Mouse (Mus musculus): ENCODE data around the gene Mapt. TPM values are rescaled to one million over a fixed set of nuclear protein-coding genes. Genes with fewer than 3 reads are reported as not detected.

Gene Mapt
- polyA plus RNA-seq (2016; fragmentation: Nextera tagmentation; extraction: Ambion mirVana) = 10.7 and 14.7 TPM in 2 replicates

DNA sequence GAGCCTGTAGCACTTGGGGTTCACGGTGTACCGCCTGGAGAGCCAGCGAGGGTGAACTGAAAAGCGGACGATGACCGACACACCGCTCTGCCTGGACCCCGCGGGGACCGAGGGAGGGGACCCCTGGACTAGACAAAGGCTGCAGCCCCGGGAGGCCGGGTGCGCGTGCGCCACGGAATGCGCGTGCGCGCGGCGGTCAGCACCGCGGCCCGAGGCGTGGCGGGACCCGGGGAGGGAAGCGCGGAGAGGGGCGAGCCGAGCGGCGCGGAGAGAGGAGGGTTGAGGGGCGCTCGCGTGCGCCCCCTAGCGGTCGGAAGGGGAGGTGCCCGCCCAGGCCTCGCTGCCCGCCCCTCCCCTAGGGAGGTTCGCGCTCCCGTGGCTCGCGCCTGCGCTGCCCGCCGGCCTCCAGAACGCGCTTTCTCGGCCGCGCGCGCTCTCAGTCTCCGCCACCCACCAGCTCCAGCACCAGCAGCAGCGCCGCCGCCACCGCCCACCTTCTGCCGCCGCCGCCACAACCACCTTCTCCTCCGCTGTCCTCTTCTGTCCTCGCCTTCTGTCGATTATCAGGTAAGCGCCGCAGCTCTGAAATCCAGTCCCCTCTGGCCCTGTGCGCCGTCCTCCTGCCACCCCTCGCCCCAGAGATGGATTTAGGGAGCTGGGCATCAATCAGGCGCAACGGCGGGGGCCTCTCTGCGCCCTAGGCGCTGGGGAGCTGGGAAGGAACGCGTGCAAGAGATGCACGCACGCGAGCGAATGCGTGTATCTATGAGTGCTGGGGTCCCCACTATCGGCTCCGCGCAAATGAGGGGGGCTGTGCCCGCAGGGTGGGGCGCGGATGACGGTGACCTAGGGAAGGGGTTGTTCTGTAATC, at the start of gene Mapt:
Gene Mapt (plus strand): TSS at position 350 of the 871 bp plus-strand sequence.
- H3K36me3 ChIP-seq (replicated peaks) = no peaks in the 10 kb centered on the region
- peak; percentile 94 for DNase-seq (ENCODE audit: low spot score)
- peak within 1 kb of the TSS; percentile 88 for H3K27ac ChIP-seq (replicated peaks)
- under 1% methylated on average over 93 of the region's 94 CpGs for WGBS
- peaks cover 70% of the 10 kb centered on the region for H3K27me3 ChIP-seq (replicated peaks; ENCODE audit: low read depth, poor library complexity, severe bottlenecking)
- peak within 1 kb of the TSS; percentile 68 for H3K4me3 ChIP-seq
- H3K9me3 ChIP-seq = no peaks in the 10 kb centered on the region
- H3K4me1 ChIP-seq = peaks cover 52% of the 10 kb centered on the region

DNA sequence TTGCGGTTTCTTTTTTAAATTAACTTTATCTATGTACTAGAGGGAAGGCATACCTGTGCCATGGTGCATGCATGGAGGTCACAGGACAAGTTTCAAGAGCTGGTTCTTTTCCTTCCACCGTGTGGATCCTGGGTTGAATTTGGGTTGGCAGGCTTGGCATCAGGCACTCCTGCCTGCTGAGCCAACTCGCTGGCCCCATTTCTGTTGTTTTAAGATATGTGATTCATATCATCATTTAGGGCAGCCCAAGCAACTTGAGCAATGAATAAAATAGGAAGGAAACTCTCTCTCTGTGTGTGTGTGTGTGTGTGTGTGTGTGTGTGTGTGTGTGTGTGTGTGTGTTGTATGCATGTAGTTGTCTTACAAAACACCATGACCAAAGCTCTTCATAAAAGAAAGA, 49.0 kb upstream of the Mapt start:
- WGBS = 87% methylated on average over 3 of the region's 3 CpGs
- Histone ChIP-seq H3K9me3 (no peaks in the 10 kb centered on the region), H3K27me3 (replicated peaks; ENCODE audit: low read depth, poor library complexity, severe bottlenecking) (no peaks in the 10 kb centered on the region), H3K4me1 (peaks cover 5% of the 10 kb centered on the region), H3K36me3 (replicated peaks) (no peaks in the 10 kb centered on the region), H3K4me3 (no peak overlapping the region), H3K27ac (replicated peaks) (no peak overlapping the region)
- no peak for DNase-seq (ENCODE audit: low spot score)

DNA sequence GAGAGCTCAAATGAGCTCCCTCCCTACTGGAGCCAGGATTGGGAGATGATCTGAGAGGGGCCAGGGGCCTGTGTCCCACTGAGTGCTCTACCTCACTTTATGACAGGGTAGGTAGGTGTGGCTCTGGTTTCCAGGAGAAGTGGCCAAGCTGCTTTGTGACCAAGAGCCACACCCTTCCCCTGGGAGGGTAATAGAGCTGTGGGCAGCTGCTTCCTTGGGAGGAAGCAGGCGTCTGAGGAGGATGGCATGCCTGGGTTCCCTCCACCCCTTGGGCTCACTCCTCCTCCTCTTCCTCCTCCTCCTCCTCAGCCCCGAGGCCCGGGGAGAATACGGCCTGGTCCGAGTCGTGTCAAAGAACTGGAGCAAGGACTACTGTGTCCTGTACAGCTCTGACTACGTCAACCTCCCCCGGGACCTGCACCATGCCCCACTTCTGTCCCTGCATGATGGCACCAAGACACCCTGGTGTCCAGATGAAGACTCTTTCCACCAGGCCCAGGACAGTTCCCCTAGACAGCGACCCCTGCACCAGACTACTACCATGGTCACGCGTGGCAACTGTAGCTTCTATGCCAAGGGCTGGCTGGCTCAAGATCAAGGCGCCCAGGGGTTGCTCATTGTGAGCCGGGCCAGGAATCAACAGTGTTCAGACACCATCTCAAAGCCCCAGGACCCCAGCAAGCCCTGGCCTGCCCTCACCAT, 44.9 kb upstream of the Mapt start, which contains the start of gene Sppl2c:
Gene Sppl2c (plus strand): TSS at position 193 of the 702 bp plus-strand sequence.
- H3K27me3 ChIP-seq (replicated peaks; ENCODE audit: low read depth, poor library complexity, severe bottlenecking) = no peaks in the 10 kb centered on the region
- no peak for DNase-seq (ENCODE audit: low spot score)
- H3K27ac ChIP-seq (replicated peaks) = no peak within 1 kb of the TSS

DNA sequence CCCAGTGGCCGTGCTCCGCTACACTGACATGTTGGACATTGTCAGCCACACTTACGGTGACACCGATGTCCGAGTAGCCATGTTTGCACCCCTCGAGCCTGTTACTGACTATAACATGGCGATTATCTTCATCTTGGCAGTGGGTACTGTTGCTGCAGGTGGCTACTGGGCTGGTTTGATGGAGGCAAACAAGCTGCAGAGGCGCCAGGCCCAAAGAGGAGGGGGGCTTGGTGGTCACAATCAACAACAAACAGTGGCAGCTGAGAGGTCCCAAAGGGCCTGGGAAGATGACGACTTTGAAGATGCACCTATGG, 44.4 kb upstream of the Mapt start:
- no peak for DNase-seq (ENCODE audit: low spot score)
- WGBS = 97% methylated on average over 9 of the region's 9 CpGs
- no peak overlapping the region for H3K4me3 ChIP-seq
- no peaks in the 10 kb centered on the region for H3K9me3 ChIP-seq
- no peak overlapping the region for H3K27ac ChIP-seq (replicated peaks)
- H3K4me1 ChIP-seq = no peaks in the 10 kb centered on the region
- H3K27me3 ChIP-seq (replicated peaks; ENCODE audit: low read depth, poor library complexity, severe bottlenecking) = no peaks in the 10 kb centered on the region
- no peaks in the 10 kb centered on the region for H3K36me3 ChIP-seq (replicated peaks)

More for the DNA sequence above, 44.9 kb upstream of the Mapt start, which contains the start of gene Sppl2c:
- Histone ChIP-seq H3K4me1 (no peaks in the 10 kb centered on the region), H3K9me3 (no peaks in the 10 kb centered on the region), H3K4me3 (no peak within 1 kb of the TSS), H3K36me3 (replicated peaks) (no peaks in the 10 kb centered on the region)
- WGBS = 85% methylated on average over 13 of the region's 13 CpGs

DNA sequence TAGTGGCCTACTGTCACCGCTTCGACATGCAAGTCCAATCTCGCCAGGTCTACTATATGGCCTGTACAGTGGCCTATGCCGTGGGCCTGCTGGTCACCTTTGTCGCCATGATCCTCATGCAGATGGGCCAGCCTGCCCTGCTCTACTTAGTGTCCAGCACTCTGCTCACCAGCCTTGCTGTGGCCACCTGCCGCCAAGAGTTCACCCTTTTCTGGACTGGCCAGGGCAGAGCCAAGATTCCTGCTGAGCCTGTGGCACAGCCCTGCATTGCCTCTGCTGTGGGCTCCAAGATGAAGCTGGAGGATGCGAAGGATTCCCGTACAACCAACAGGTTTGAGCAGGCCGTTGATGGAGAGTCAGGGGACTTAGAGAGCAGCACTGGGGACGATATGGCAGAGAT, 43.4 kb upstream of the Mapt start:
- H3K36me3 ChIP-seq (replicated peaks) = no peaks in the 10 kb centered on the region
- H3K27ac ChIP-seq (replicated peaks) = no peak overlapping the region
- 94% methylated on average over 10 of the region's 10 CpGs for WGBS
- no peak overlapping the region for H3K4me3 ChIP-seq
- no peaks in the 10 kb centered on the region for H3K27me3 ChIP-seq (replicated peaks; ENCODE audit: low read depth, poor library complexity, severe bottlenecking)
- no peaks in the 10 kb centered on the region for H3K9me3 ChIP-seq
- no peak for DNase-seq (ENCODE audit: low spot score)
- H3K4me1 ChIP-seq = no peaks in the 10 kb centered on the region

DNA sequence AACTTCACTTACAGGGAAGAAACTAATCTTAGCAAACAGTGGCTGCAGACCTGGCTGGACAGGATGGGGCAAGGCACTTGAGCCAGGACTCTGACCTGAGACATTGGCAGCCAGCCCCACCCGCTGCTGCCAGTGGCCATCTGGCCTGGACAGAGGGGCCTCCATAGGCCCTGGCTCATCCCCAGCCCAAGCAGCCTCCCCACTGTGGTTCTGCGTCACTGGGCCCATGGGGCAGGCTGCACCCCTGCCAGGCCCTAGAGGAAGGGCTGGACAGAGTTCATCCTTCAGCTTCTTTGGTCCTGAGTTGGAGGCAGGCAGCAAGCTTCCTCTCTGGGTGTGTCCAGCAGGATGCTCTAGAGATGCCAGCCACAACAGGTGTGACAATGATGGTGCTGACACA, 41.2 kb upstream of the Mapt start:
- Histone ChIP-seq H3K4me3 (no peak overlapping the region), H3K27ac (replicated peaks) (no peak overlapping the region), H3K9me3 (no peaks in the 10 kb centered on the region), H3K27me3 (replicated peaks; ENCODE audit: low read depth, poor library complexity, severe bottlenecking) (no peaks in the 10 kb centered on the region), H3K36me3 (replicated peaks) (no peaks in the 10 kb centered on the region), H3K4me1 (no peaks in the 10 kb centered on the region)
- no peak for DNase-seq (ENCODE audit: low spot score)
- 79% methylated on average over 2 of the region's 2 CpGs for WGBS

DNA sequence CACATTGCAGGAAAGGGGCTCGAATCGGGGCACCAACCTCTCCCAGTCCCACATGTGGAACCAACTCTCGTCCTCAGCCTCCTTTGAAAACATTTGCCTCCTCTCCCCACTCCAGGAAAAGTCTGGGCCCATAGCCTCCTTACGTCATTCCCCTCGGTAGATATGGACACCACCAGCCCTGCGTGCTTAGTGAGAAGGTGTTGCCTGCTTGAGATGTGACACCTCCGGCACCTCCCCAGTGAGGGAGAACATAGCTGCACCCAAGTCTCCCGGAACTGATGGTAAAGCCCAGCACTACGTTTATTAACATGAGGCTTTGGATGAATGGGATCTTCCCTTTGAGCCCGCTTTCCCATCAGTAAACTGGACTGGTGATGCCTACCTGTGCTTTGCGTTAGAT, 35.8 kb upstream of the Mapt start:
- Histone ChIP-seq H3K4me3 (no peak overlapping the region), H3K27me3 (replicated peaks; ENCODE audit: low read depth, poor library complexity, severe bottlenecking) (peaks cover 17% of the 10 kb centered on the region), H3K36me3 (replicated peaks) (no peaks in the 10 kb centered on the region), H3K4me1 (no peaks in the 10 kb centered on the region), H3K9me3 (no peaks in the 10 kb centered on the region), H3K27ac (replicated peaks) (no peak overlapping the region)
- WGBS = 75% methylated on average over 11 of the region's 11 CpGs
- no peak for DNase-seq (ENCODE audit: low spot score)

DNA sequence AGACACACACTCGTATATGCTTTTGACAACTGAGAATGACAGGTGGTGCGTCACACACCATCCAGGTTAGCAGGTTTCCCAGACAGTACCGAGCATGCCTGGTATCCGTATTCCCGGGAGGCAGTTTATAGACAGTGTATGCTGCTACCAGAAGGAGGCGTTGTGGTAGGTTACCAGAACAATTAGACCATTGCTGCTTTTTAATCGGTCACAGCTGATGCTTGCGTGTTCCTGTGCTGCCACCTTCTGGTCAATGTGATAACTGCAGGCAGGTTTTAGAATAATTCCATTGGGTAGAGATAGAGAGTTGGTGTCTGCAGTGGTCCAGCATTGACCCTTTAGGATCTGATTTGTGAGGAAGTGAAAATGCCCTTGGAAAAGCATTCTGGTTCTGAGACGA, 35.4 kb upstream of the Mapt start:
- Histone ChIP-seq H3K27me3 (replicated peaks; ENCODE audit: low read depth, poor library complexity, severe bottlenecking) (peaks cover 17% of the 10 kb centered on the region), H3K27ac (replicated peaks) (no peak overlapping the region), H3K9me3 (no peaks in the 10 kb centered on the region), H3K36me3 (replicated peaks) (no peaks in the 10 kb centered on the region), H3K4me1 (no peaks in the 10 kb centered on the region), H3K4me3 (no peak overlapping the region)
- WGBS = 8% methylated on average over 9 of the region's 9 CpGs
- DNase-seq (ENCODE audit: low spot score) = peak; percentile 81

DNA sequence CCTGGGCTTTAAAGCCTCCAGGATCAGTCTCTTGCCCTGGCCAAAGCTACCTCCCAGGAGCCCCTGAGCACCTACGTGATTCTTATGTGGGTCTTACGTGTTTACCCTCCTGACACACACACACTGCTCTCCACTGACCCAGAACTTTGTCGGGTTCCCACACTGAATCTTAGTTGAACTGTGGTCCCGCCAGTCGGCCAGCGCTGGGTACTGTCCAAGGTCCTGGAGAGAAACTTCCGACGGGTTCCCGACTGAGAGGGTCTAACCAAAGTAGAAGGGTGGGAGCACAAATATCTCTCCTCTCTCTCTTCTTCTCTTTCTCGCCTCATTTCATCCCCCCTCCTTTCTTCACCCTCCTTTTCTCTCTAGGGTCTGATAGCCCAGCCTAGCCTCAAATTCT, 33.3 kb upstream of the Mapt start:
- H3K9me3 ChIP-seq = 0 out of 2 replicates have a peak, but pooled peaks cover 6% of the 10 kb centered on the region
- H3K36me3 ChIP-seq (replicated peaks) = no peaks in the 10 kb centered on the region
- 5% methylated on average over 10 of the region's 10 CpGs for WGBS
- peaks cover 17% of the 10 kb centered on the region for H3K27me3 ChIP-seq (replicated peaks; ENCODE audit: low read depth, poor library complexity, severe bottlenecking)
- DNase-seq (ENCODE audit: low spot score) = peak; percentile 68
- H3K4me3 ChIP-seq = no peak overlapping the region
- H3K4me1 ChIP-seq = no peaks in the 10 kb centered on the region
- no peak overlapping the region for H3K27ac ChIP-seq (replicated peaks)

DNA sequence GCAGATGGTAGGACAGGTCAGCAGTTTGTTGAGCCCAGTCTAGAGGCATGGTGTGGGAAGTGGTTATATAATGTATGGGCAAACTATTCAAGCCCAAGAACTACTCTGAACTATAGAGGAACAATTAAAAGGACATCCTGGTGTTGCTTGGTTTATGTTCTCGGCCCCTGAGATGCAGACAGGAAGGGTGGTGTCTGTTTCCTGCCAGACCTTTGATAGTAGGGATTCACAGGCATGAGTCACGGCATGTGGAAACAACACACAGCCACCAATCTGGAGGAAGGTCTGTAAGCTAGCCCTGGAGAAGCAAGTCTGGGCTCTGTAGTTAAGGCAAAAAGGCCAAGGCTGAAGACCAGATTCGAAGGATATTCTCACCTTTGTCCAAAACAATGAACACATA, 27.9 kb upstream of the Mapt start:
- Histone ChIP-seq H3K36me3 (replicated peaks) (no peaks in the 10 kb centered on the region), H3K27me3 (replicated peaks; ENCODE audit: low read depth, poor library complexity, severe bottlenecking) (peaks cover 2% of the 10 kb centered on the region), H3K27ac (replicated peaks) (no peak overlapping the region), H3K9me3 (0 out of 2 replicates have a peak, but pooled peaks cover 6% of the 10 kb centered on the region), H3K4me3 (no peak overlapping the region), H3K4me1 (no peaks in the 10 kb centered on the region)
- DNase-seq (ENCODE audit: low spot score) = no peak
- WGBS = 84% methylated on average over 3 of the region's 3 CpGs

DNA sequence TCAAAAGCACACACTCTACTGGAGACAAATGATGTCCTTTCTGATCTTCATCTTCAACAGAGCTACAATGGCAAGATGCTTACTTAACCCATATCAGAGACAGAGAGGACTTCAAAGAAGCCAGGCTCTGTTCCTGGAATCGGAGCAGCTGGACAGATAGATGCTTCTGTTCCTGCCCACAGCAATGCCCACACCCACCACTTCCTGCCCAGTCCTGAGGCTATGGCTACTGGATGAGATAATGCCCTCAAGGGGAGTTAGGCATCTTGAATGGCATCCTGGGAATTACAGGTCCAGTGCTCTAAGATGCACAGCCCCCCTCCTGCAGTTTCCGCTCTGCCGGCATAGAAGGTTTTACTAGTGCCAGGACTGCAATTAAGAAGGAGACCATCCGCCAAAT, 24.6 kb upstream of the Mapt start:
- 86% methylated on average over 4 of the region's 4 CpGs for WGBS

DNA sequence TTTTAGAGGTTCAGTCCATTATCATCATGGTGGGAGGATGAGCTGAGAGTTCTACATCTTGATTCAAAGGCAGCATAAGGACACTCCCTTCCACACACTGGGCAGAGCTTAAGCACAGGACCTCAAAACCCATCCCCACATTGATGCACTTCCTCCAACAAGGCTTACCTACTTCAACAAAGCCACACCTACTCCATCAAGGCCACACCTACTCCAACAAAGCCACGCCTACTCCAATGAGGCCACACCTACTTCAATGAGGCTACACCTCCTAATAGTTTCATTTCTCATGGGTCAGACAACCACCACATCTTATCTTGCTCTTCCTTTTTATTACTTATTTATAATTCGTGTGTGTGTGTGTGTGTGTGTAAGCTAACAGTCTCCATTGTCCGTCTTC, 22.1 kb upstream of the Mapt start:
- Histone ChIP-seq H3K27me3 (replicated peaks; ENCODE audit: low read depth, poor library complexity, severe bottlenecking) (no peaks in the 10 kb centered on the region), H3K4me1 (no peaks in the 10 kb centered on the region), H3K9me3 (no peaks in the 10 kb centered on the region), H3K4me3 (no peak overlapping the region), H3K36me3 (replicated peaks) (no peaks in the 10 kb centered on the region), H3K27ac (replicated peaks) (no peak overlapping the region)
- 76% methylated on average over 3 of the region's 3 CpGs for WGBS
- DNase-seq (ENCODE audit: low spot score) = no peak

More for the DNA sequence above, 24.6 kb upstream of the Mapt start:
- Histone ChIP-seq H3K36me3 (replicated peaks) (no peaks in the 10 kb centered on the region), H3K9me3 (0 out of 2 replicates have a peak, but pooled peaks cover 6% of the 10 kb centered on the region), H3K27me3 (replicated peaks; ENCODE audit: low read depth, poor library complexity, severe bottlenecking) (no peaks in the 10 kb centered on the region), H3K27ac (replicated peaks) (no peak overlapping the region), H3K4me1 (no peaks in the 10 kb centered on the region), H3K4me3 (no peak overlapping the region)
- DNase-seq (ENCODE audit: low spot score) = no peak

DNA sequence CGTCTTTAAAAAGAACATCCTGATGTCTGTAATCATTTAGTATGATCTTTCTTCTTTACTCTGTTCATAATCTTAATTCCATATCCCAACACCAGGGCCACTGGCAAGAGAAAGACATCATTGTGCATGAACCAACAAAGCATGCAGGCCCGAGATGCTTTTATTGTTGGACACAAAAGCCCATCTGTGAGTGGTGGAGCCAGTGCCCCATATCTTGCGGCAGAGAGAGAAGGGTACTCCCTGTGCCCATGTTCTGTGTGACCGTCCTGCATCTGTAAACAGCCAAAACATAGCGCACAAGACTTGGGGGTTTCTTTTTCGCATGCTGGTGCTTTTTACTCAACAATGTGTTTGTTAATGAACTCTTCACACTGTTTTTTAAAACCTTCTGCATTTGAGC, 19.9 kb upstream of the Mapt start:
- Histone ChIP-seq H3K27ac (replicated peaks) (no peak overlapping the region), H3K9me3 (no peaks in the 10 kb centered on the region), H3K27me3 (replicated peaks; ENCODE audit: low read depth, poor library complexity, severe bottlenecking) (no peaks in the 10 kb centered on the region), H3K4me3 (no peak overlapping the region), H3K36me3 (replicated peaks) (no peaks in the 10 kb centered on the region), H3K4me1 (peaks cover 2% of the 10 kb centered on the region; the same call in 1 of the 2 replicates)
- WGBS = 87% methylated on average over 6 of the region's 6 CpGs
- no peak for DNase-seq (ENCODE audit: low spot score)
